Mouse (Mus musculus): ENCODE results near the gene Ubl5. TPM values are rescaled to one million over a fixed set of nuclear protein-coding genes. Genes with fewer than 3 reads are reported as not detected.

Ubl5 gene
- 85.7 and 103 TPM in 2 replicates for polyA plus RNA-seq (2012; rRNA removed)

GRCm38 (mm10) chr9:20642101-20642895 lies at the start of gene Ubl5:
Ubl5 (plus strand) TSS chr9:20642878.

GRCm38 (mm10) chr9:20644360-20645081 lies 1.8 kb downstream of the Ubl5 start, which contains the start of gene Fbxl12:
Fbxl12 (minus strand) TSS chr9:20644767.

GRCm38 (mm10) chr9:20651602-20652259 lies 9.1 kb downstream of the Ubl5 start, which contains the start of gene Pin1:
Pin1 (plus strand) TSS chr9:20652095.

Other genes with a start within 250 kb of the Ubl5 start
- 0.16 and 0.37 TPM in 2 replicates for gene Zfp26, start 182.7 kb upstream of the Ubl5 start, polyA plus RNA-seq (2012; rRNA removed)
- gene Zfp426, start 150.1 kb upstream of the Ubl5 start, polyA plus RNA-seq (2012; rRNA removed) = 0.25 and 1.0 TPM in 2 replicates
- 0.33 and 0.68 TPM in 2 replicates for gene Zfp266, start 121.5 kb upstream of the Ubl5 start, polyA plus RNA-seq (2012; rRNA removed)
- 0.44 and 0.83 TPM in 2 replicates for gene Zfp846, start 61.6 kb upstream of the Ubl5 start, polyA plus RNA-seq (2012; rRNA removed)
- 16.8 and 20.1 TPM in 2 replicates for gene Fbxl12, start 1.9 kb downstream of the Ubl5 start, polyA plus RNA-seq (2012; rRNA removed)
- 6.4 and 9.3 TPM in 2 replicates for gene Pin1, start 9.2 kb downstream of the Ubl5 start, polyA plus RNA-seq (2012; rRNA removed)
- 0.68 and 0.78 TPM in 2 replicates for gene Olfm2, start 103.5 kb downstream of the Ubl5 start, polyA plus RNA-seq (2012; rRNA removed)
- gene Col5a3, start 172.2 kb downstream of the Ubl5 start, polyA plus RNA-seq (2012; rRNA removed) = 7.6 and 8.7 TPM in 2 replicates
- gene Rdh8, start 175.6 kb downstream of the Ubl5 start, polyA plus RNA-seq (2012; rRNA removed) = not detected in 2 replicates
- gene A230050P20Rik, start 225.8 kb downstream of the Ubl5 start, polyA plus RNA-seq (2012; rRNA removed) = 27.0 and 29.6 TPM in 2 replicates
- 4.6 and 6.6 TPM in 2 replicates for gene Angptl6, start 236.8 kb downstream of the Ubl5 start, polyA plus RNA-seq (2012; rRNA removed)
- gene Ppan, start 245.3 kb downstream of the Ubl5 start, polyA plus RNA-seq (2012; rRNA removed) = 46.2 and 52.6 TPM in 2 replicates